Mouse (Mus musculus): ENCODE data around the gene Rarb.

DNA sequence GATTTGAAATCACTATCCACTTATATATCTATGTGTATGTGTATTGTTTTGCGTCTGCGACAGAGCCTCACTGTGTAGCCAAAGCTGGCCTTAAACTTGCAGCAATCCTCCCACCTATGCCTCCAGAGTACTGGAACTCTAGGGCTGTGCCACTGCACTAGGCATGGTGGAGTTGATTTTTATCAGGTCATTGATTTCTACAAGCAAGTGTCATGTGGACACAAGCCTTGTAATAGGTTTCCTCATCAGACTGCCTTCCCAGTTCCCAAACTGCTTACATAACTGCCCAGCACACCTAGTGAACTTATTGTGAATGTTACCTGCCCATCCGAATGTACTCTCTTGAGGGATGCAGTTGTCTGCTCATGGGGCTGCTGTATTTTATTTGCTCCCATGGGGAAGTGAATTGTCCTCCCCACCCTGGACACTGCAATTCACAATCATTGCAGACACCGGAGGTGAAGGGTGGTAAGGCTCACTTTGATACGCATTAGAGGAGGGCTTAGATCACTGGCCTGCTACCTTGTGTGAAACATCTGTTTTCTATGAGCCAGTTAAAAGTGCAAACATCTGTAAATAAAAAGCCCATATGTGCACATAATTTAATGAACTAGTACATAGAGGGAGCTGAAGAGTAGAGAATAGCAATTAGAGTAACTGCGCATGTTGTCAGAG lies 257.3 kb downstream of the Rarb start:
- TF ChIP-seq GATA1 (IDR thresholded peaks at IDR 0.05; ENCODE audit: borderline replicate concordance, low read length), result no peak
- no peak for TF ChIP-seq FLI1 (IDR thresholded peaks at IDR 0.05; ENCODE audit: low read length)
